Mouse (Mus musculus): ENCODE data around the gene Canx. TPM values are rescaled to one million over a fixed set of nuclear protein-coding genes. Genes with fewer than 3 reads are reported as not detected.
"Not testable (repeated sequence)": the region's sequence is repeated elsewhere in the genome, so short reads cannot be mapped to it uniquely, and the experiment has no call there.

The Canx gene
- 311 and 334 TPM in 2 replicates for polyA plus RNA-seq (2016; fragmentation: Nextera tagmentation; extraction: Ambion mirVana)

- Histone ChIP-seq H3K4me1 (peaks cover 22% of the 10 kb centered on the region), H3K27me3 (ENCODE audit: low read depth, poor library complexity, severe bottlenecking) (no peaks in the 10 kb centered on the region), H3K4me3 (peak within 1 kb of the TSS; percentile 75), H3K36me3 (peaks cover 33% of the 10 kb centered on the region), H3K9me3 (replicated peaks) (no peaks in the 10 kb centered on the region), H3K27ac (peak within 1 kb of the TSS; percentile 98)
- DNase-seq (ENCODE audit: low spot score), result peak; percentile 99
- under 1% methylated on average over 64 of the region's 64 CpGs for WGBS
Observed at GRCm38 (mm10) chr11:50325496-50326301, at the start of gene Canx. Gene Canx (minus strand): TSS chr11:50325673.

GRCm38 (mm10) chr11:50374286-50375015, 49.0 kb upstream of the Canx start:
- H3K4me3 ChIP-seq, result no peak overlapping the region
- 90% methylated on average over 13 of the region's 13 CpGs for WGBS
- no peak overlapping the region for H3K27ac ChIP-seq
- peaks cover 21% of the 10 kb centered on the region for H3K4me1 ChIP-seq
- no peaks in the 10 kb centered on the region for H3K27me3 ChIP-seq (ENCODE audit: low read depth, poor library complexity, severe bottlenecking)
- DNase-seq (ENCODE audit: low spot score), result no peak
- H3K36me3 ChIP-seq, result peaks cover 11% of the 10 kb centered on the region
- H3K9me3 ChIP-seq (replicated peaks), result no peaks in the 10 kb centered on the region

- H3K9me3 ChIP-seq (replicated peaks), result no peaks in the 10 kb centered on the region
- DNase-seq (ENCODE audit: low spot score), result no peak
- no peak overlapping the region for H3K27ac ChIP-seq
- H3K4me3 ChIP-seq, result no peak overlapping the region
- H3K36me3 ChIP-seq, result peaks cover 3% of the 10 kb centered on the region
- H3K27me3 ChIP-seq (ENCODE audit: low read depth, poor library complexity, severe bottlenecking), result no peaks in the 10 kb centered on the region
- 97% methylated on average over 1 of the region's 1 CpGs for WGBS
- peaks cover 18% of the 10 kb centered on the region for H3K4me1 ChIP-seq
Observed at GRCm38 (mm10) chr11:50373621-50374020, 48.1 kb upstream of the Canx start.

- DNase-seq (ENCODE audit: low spot score), result no peak
- H3K27me3 ChIP-seq (ENCODE audit: low read depth, poor library complexity, severe bottlenecking), result no peaks in the 10 kb centered on the region
- H3K4me1 ChIP-seq, result peaks cover 18% of the 10 kb centered on the region
Observed at GRCm38 (mm10) chr11:50373086-50373485, 47.6 kb upstream of the Canx start.

GRCm38 (mm10) chr11:50371911-50372310, 46.4 kb upstream of the Canx start:
- H3K27me3 ChIP-seq (ENCODE audit: low read depth, poor library complexity, severe bottlenecking), result no peaks in the 10 kb centered on the region
- H3K4me3 ChIP-seq, result no peak overlapping the region

More at GRCm38 (mm10) chr11:50373086-50373485, 47.6 kb upstream of the Canx start:
- H3K9me3 ChIP-seq (replicated peaks), result no peaks in the 10 kb centered on the region
- no peak overlapping the region for H3K27ac ChIP-seq
- no peaks in the 10 kb centered on the region for H3K36me3 ChIP-seq
- no peak overlapping the region for H3K4me3 ChIP-seq

GRCm38 (mm10) chr11:50371399-50371841, 45.9 kb upstream of the Canx start:
- 3% methylated on average over 18 of the region's 18 CpGs for WGBS
- Histone ChIP-seq H3K27ac (peak overlapping the region; percentile 82), H3K4me1 (peaks cover 14% of the 10 kb centered on the region), H3K9me3 (replicated peaks) (no peaks in the 10 kb centered on the region), H3K36me3 (no peaks in the 10 kb centered on the region), H3K4me3 (peak overlapping the region; percentile 46), H3K27me3 (ENCODE audit: low read depth, poor library complexity, severe bottlenecking) (no peaks in the 10 kb centered on the region)
- peak; percentile 80 for DNase-seq (ENCODE audit: low spot score)

More at GRCm38 (mm10) chr11:50371911-50372310, 46.4 kb upstream of the Canx start:
- peaks cover 18% of the 10 kb centered on the region for H3K4me1 ChIP-seq
- H3K36me3 ChIP-seq, result no peaks in the 10 kb centered on the region
- no peaks in the 10 kb centered on the region for H3K9me3 ChIP-seq (replicated peaks)
- 96% methylated on average over 1 of the region's 1 CpGs for WGBS
- H3K27ac ChIP-seq, result peak overlapping the region; percentile 82; the same call in 1 of the 2 replicates
- no peak for DNase-seq (ENCODE audit: low spot score)

- no peak for DNase-seq (ENCODE audit: low spot score)
- peak overlapping the region; percentile 46; the same call in 1 of the 2 replicates for H3K4me3 ChIP-seq
- WGBS, result 72% methylated on average over 4 of the region's 4 CpGs
- H3K36me3 ChIP-seq, result no peaks in the 10 kb centered on the region
- H3K27me3 ChIP-seq (ENCODE audit: low read depth, poor library complexity, severe bottlenecking), result no peaks in the 10 kb centered on the region
- peak overlapping the region; percentile 82 for H3K27ac ChIP-seq
- H3K9me3 ChIP-seq (replicated peaks), result no peaks in the 10 kb centered on the region
- peaks cover 9% of the 10 kb centered on the region for H3K4me1 ChIP-seq
Observed at GRCm38 (mm10) chr11:50370969-50371368, 45.5 kb upstream of the Canx start.

GRCm38 (mm10) chr11:50369360-50369911, 44.0 kb upstream of the Canx start:
- no peak for DNase-seq (ENCODE audit: low spot score)
- WGBS, result 93% methylated on average over 5 of the region's 5 CpGs
- no peaks in the 10 kb centered on the region for H3K9me3 ChIP-seq (replicated peaks)

GRCm38 (mm10) chr11:50367531-50367930, 42.1 kb upstream of the Canx start:
- DNase-seq (ENCODE audit: low spot score), result no peak
- no peak overlapping the region for H3K4me3 ChIP-seq
- H3K27ac ChIP-seq, result no peak overlapping the region
- peaks cover 13% of the 10 kb centered on the region for H3K4me1 ChIP-seq
- 94% methylated on average over 9 of the region's 9 CpGs for WGBS
- H3K36me3 ChIP-seq, result no peaks in the 10 kb centered on the region
- no peaks in the 10 kb centered on the region for H3K27me3 ChIP-seq (ENCODE audit: low read depth, poor library complexity, severe bottlenecking)
- H3K9me3 ChIP-seq (replicated peaks), result no peaks in the 10 kb centered on the region

More at GRCm38 (mm10) chr11:50369360-50369911, 44.0 kb upstream of the Canx start:
- no peak overlapping the region for H3K4me3 ChIP-seq
- no peak overlapping the region for H3K27ac ChIP-seq
- no peaks in the 10 kb centered on the region for H3K36me3 ChIP-seq
- no peaks in the 10 kb centered on the region for H3K27me3 ChIP-seq (ENCODE audit: low read depth, poor library complexity, severe bottlenecking)
- H3K4me1 ChIP-seq, result peaks cover 9% of the 10 kb centered on the region

- Histone ChIP-seq H3K27ac (no peak overlapping the region), H3K27me3 (ENCODE audit: low read depth, poor library complexity, severe bottlenecking) (peaks cover 20% of the 10 kb centered on the region), H3K36me3 (no peaks in the 10 kb centered on the region), H3K4me1 (peaks cover 4% of the 10 kb centered on the region; the same call in 1 of the 2 replicates), H3K4me3 (no peak overlapping the region), H3K9me3 (replicated peaks) (no peaks in the 10 kb centered on the region)
- no peak for DNase-seq (ENCODE audit: low spot score)
Observed at GRCm38 (mm10) chr11:50365322-50365721, 39.8 kb upstream of the Canx start.

- H3K27ac ChIP-seq, result no peak overlapping the region
- H3K9me3 ChIP-seq (replicated peaks), result no peaks in the 10 kb centered on the region
- H3K27me3 ChIP-seq (ENCODE audit: low read depth, poor library complexity, severe bottlenecking), result peaks cover 28% of the 10 kb centered on the region
- H3K4me3 ChIP-seq, result no peak overlapping the region
- peak; percentile 72 for DNase-seq (ENCODE audit: low spot score)
- no peaks in the 10 kb centered on the region for H3K36me3 ChIP-seq
- H3K4me1 ChIP-seq, result peaks cover 6% of the 10 kb centered on the region
- 17% methylated on average over 4 of the region's 4 CpGs for WGBS
Observed at GRCm38 (mm10) chr11:50364548-50364947, 39.1 kb upstream of the Canx start.

- 81% methylated on average over 1 of the region's 1 CpGs for WGBS
- H3K27ac ChIP-seq; H3K4me3 ChIP-seq; H3K9me3 ChIP-seq (replicated peaks); DNase-seq (ENCODE audit: low spot score); H3K36me3 ChIP-seq: not testable (repeated sequence)
- Histone ChIP-seq H3K27me3 (ENCODE audit: low read depth, poor library complexity, severe bottlenecking) (peaks cover 58% of the 10 kb centered on the region), H3K4me1 (peaks cover 14% of the 10 kb centered on the region)
Observed at GRCm38 (mm10) chr11:50361282-50361681, 35.8 kb upstream of the Canx start.
